Comparison of ENCODE assay signal across 31 mouse cellular contexts in genomic region chr17:78240161-78240560, GRCm38 (mm10).
"Had no signal": no experiment of that assay in that cellular context is flagged by ENCODE, and none has a peak within 500 bp of the region (broad histone marks: within the 10 kb centered on the region; RNA-seq: fewer than 3 reads in every experiment).

No protein-coding gene starts in this region.

- ATAC-seq: liver, embryonic 12.5 days; liver, postnatal 0 days; lung, postnatal 0 days; midbrain, embryonic 13.5 days; midbrain, embryonic 15.5 days; midbrain, embryonic 16.5 days had no signal

- H3K27me3 ChIP-seq: limb, embryonic 12.5 days; limb, embryonic 13.5 days; limb, embryonic 15.5 days; liver, embryonic 12.5 days; liver, embryonic 13.5 days; liver, embryonic 15.5 days; lung, embryonic 15.5 days; megakaryocyte, embryonic 14.5 days; midbrain, embryonic 12.5 days; midbrain, embryonic 13.5 days; midbrain, embryonic 15.5 days had no signal

- H3K4me3 ChIP-seq: limb, embryonic 10.5 days; limb, embryonic 12.5 days; limb, embryonic 13.5 days; limb, embryonic 15.5 days; liver, embryonic 12.5 days; liver, embryonic 13.5 days; liver, embryonic 15.5 days; lung, embryonic 15.5 days; megakaryocyte, embryonic 14.5 days; midbrain, embryonic 10.5 days; midbrain, embryonic 12.5 days; midbrain, embryonic 13.5 days; midbrain, embryonic 15.5 days; myocyte had no signal

- H3K9ac ChIP-seq: limb, embryonic 12.5 days; limb, embryonic 13.5 days; limb, embryonic 15.5 days; liver, embryonic 12.5 days; liver, embryonic 13.5 days; liver, embryonic 14.5 days; liver, embryonic 15.5 days; liver, postnatal 0 days; lung, embryonic 14.5 days; lung, embryonic 15.5 days; midbrain, embryonic 12.5 days; midbrain, embryonic 13.5 days; midbrain, embryonic 15.5 days had no signal

- H3K27ac ChIP-seq: limb, embryonic 10.5 days; limb, embryonic 12.5 days; limb, embryonic 13.5 days; limb, embryonic 15.5 days; liver, embryonic 12.5 days; liver, embryonic 13.5 days; liver, embryonic 14.5 days; liver, embryonic 15.5 days; lung, embryonic 15.5 days; macrophage; midbrain, embryonic 10.5 days; midbrain, embryonic 12.5 days; midbrain, embryonic 13.5 days; midbrain, embryonic 15.5 days had no signal

- H3K4me2 ChIP-seq: limb, embryonic 12.5 days; limb, embryonic 13.5 days; limb, embryonic 15.5 days; liver, embryonic 11.5 days; liver, embryonic 12.5 days; liver, embryonic 13.5 days; liver, embryonic 15.5 days; lung, embryonic 14.5 days; lung, embryonic 15.5 days; midbrain, embryonic 11.5 days; midbrain, embryonic 12.5 days; midbrain, embryonic 13.5 days; midbrain, embryonic 15.5 days had no signal

- DNase-seq: left cerebral cortex, postnatal 4 days; liver; liver, embryonic 13.5 days; liver, postnatal 0 days; lung, adult 18-20 months; lung, adult 2 months; lung, embryonic 14.5 days; lung, postnatal 10 days; lung, postnatal 14 days; lung, postnatal 36 days; lung, postnatal 4 days; midbrain, embryonic 14.5 days had no signal

- H3K4me1 ChIP-seq: midbrain, embryonic 12.5 days; midbrain, embryonic 15.5 days had no signal

- H3K36me3 ChIP-seq: liver, embryonic 12.5 days; liver, embryonic 13.5 days; liver, embryonic 15.5 days; lung, embryonic 15.5 days; midbrain, embryonic 15.5 days had no signal

- H3K9me3 ChIP-seq: limb, embryonic 10.5 days; limb, embryonic 12.5 days; limb, embryonic 13.5 days; limb, embryonic 15.5 days; liver, embryonic 12.5 days; liver, embryonic 13.5 days; liver, embryonic 15.5 days; lung, embryonic 15.5 days; megakaryocyte, embryonic 14.5 days; midbrain, embryonic 10.5 days; midbrain, embryonic 12.5 days; midbrain, embryonic 13.5 days; midbrain, embryonic 15.5 days had no signal
